Mouse (Mus musculus): ENCODE measurements around the gene Fyn. TPM values are rescaled to one million over a fixed set of nuclear protein-coding genes. Genes with fewer than 3 reads are reported as not detected.

The Fyn gene
- 100 to 1,000 TPM; 100 to 133 (median 132) TPM for polyA plus RNA-seq (2017; shearing (Covaris generic))

- peak; percentile 15 for ATAC-seq
These were observed at the start of gene Fyn for GRCm38 (mm10) chr10:39368572-39369135. Gene Fyn, plus strand, starts transcription at chr10:39368855.

GRCm38 (mm10) chr10:39320798-39321622 lies 47.6 kb upstream of the Fyn start:
- ATAC-seq, result no peak

GRCm38 (mm10) chr10:39321623-39321985 lies 47.1 kb upstream of the Fyn start:
- ATAC-seq, result no peak

GRCm38 (mm10) chr10:39322143-39322542 lies 46.5 kb upstream of the Fyn start:
- no peak for ATAC-seq

- ATAC-seq, result no peak
These were observed 44.4 kb upstream of the Fyn start for GRCm38 (mm10) chr10:39324291-39324690.

- no peak for ATAC-seq
These were observed 40.0 kb upstream of the Fyn start for GRCm38 (mm10) chr10:39328661-39329060.

- no peak for ATAC-seq
These were observed 34.3 kb upstream of the Fyn start for GRCm38 (mm10) chr10:39334320-39334719.

GRCm38 (mm10) chr10:39335880-39336279 lies 32.8 kb upstream of the Fyn start:
- ATAC-seq, result no peak

- peak; percentile 67 for ATAC-seq
These were observed 29.3 kb upstream of the Fyn start for GRCm38 (mm10) chr10:39339189-39339968.

- ATAC-seq, result peak; percentile 82
These were observed 28.8 kb upstream of the Fyn start for GRCm38 (mm10) chr10:39339969-39340236.

- no peak for ATAC-seq
These were observed 25.1 kb upstream of the Fyn start for GRCm38 (mm10) chr10:39343551-39343950.

- ATAC-seq, result no peak
These were observed 22.7 kb upstream of the Fyn start for GRCm38 (mm10) chr10:39345921-39346320.

- ATAC-seq, result no peak
These were observed 18.8 kb upstream of the Fyn start for GRCm38 (mm10) chr10:39349781-39350364.

- no peak for ATAC-seq
These were observed 4.5 kb upstream of the Fyn start for GRCm38 (mm10) chr10:39364196-39364595.

- ATAC-seq, result peak; percentile 84
These were observed 862 bp downstream of the Fyn start for GRCm38 (mm10) chr10:39369502-39369931.

GRCm38 (mm10) chr10:39369977-39370785 lies 1.5 kb downstream of the Fyn start:
- ATAC-seq, result peak; percentile 6

- no peak for ATAC-seq
These were observed 2.1 kb downstream of the Fyn start for GRCm38 (mm10) chr10:39370786-39371221.

- peak; percentile 55 for ATAC-seq
These were observed 2.8 kb downstream of the Fyn start for GRCm38 (mm10) chr10:39371467-39371866.

- no peak for ATAC-seq
These were observed 3.3 kb downstream of the Fyn start for GRCm38 (mm10) chr10:39371991-39372390.

GRCm38 (mm10) chr10:39376676-39377075 lies 8.0 kb downstream of the Fyn start:
- peak; percentile 84 for ATAC-seq

- no peak for ATAC-seq
These were observed 8.6 kb downstream of the Fyn start for GRCm38 (mm10) chr10:39377219-39377618.

GRCm38 (mm10) chr10:39378025-39378603 lies 9.5 kb downstream of the Fyn start:
- ATAC-seq, result no peak

All from inflammation-experienced regulatory T-cells, adult 6 months (primary cell).